Mouse (Mus musculus): ENCODE data around the gene Prdm8.

DNA sequence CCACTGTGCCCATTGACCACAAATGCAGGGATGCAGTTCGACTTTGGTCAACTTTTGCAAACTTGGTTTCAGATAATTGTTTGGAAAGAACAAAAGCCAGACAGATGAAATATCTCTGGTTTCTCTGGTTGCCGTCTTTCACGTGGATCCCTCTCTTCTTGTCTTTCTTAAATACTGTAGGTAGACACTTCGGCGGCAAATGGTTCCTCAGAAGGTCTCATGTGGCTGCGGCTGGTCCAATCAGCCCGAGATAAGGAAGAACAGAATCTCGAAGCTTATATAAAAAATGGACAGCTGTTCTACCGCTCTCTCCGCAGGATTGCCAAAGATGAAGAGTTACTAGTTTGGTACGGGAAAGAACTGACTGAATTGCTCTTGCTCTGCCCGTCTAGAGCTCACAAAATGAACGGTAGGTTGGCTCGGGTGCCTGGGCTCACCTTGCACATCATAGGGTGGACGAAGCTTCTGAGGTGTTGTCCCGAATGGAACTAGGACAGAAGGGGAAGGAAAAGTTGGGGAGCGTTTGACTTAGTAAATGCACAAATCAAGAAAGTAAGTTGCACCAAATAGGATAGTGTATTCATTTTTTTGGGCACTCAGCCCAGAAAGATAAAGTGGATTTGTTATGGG lies 17.4 kb downstream of the Prdm8 start:
- TF ChIP-seq CTCF (IDR thresholded peaks at IDR 0.05; ENCODE audit: low read depth): no peak
- TF ChIP-seq EP300 (optimal IDR thresholded peaks at IDR 0.05): no peak
